Mouse (Mus musculus) heart, postnatal 0 days (tissue): ENCODE data around the gene Dgkz.

Experiments
- CTCF ChIP-seq: IDR thresholded peaks from 2 replicates; pipeline ENCODE4 v1.5.1; 2016; ENCODE audit warnings: antibody characterized with exemption, control low read depth, low read depth
- EP300 ChIP-seq: IDR thresholded peaks from 2 replicates; pipeline ENCODE4 v1.6.1; 2016; ENCODE audit warnings: antibody characterized with exemption, low read depth

DNA sequence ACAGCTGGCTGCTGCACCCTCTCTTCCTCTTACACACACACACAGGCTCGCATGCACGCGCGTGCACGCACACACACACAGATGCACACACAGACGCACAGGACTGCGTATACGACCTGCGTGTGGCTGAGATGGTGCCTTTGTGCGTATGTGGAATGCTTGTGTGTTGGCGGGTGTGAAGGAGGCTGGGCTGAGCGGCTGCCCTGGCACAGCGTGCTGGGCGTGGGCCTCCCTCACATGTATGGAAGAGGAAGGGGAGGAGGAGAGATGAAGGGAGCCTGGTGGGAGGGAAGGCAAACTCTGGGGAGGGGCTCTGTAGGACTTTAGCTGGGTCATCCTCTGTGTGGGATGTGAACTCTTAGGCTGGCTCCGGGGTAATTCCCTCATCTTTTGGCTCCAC is 50.2 kb downstream of the Dgkz start:
- TF ChIP-seq CTCF = no peak
- no peak for TF ChIP-seq EP300
